Mouse (Mus musculus) forebrain, embryonic 11.5 days (tissue): ENCODE results near the gene Jmjd4. TPM values are rescaled to one million over a fixed set of nuclear protein-coding genes. Genes with fewer than 3 reads are reported as not detected.

Source experiments
- ATAC-seq: fragments of 200-750 bp; cut with Nextera tagmentation; replicated peaks from 2 replicates; pipeline ENCODE4 v1.8.0; 2017; ENCODE audit warnings: moderate TSS enrichment; ENCODE audit not compliant: low FRiP score
- DNase-seq: peaks from one replicate; pipeline ENCODE4 v3.0.0-alpha.2; 2017; ENCODE audit warnings: low spot score
- H3K27ac ChIP-seq: fragments of 300-500 bp; sonication (generic); 2 replicates; pipeline ENCODE4 v1.5.1; 2014; ENCODE audit warnings: low read depth, low read length
- H3K27me3 ChIP-seq: fragments of 300-500 bp; sonication (generic); 2 replicates; pipeline ENCODE4 v1.6.1; 2014; ENCODE audit warnings: mild to moderate bottlenecking, low read length, mixed read lengths; ENCODE audit not compliant: control insufficient read depth, insufficient read depth
- H3K36me3 ChIP-seq: fragments of 300-500 bp; sonication (generic); 2 replicates; pipeline ENCODE4 v1.6.1; 2014; ENCODE audit warnings: mild to moderate bottlenecking, low read length, moderate library complexity, mixed read lengths; ENCODE audit not compliant: control insufficient read depth, insufficient read depth
- H3K4me1 ChIP-seq: fragments of 300-500 bp; sonication (generic); replicated peaks from 2 replicates; pipeline ENCODE4 v1.6.1; 2014; ENCODE audit warnings: low read length, mixed read lengths; ENCODE audit not compliant: control insufficient read depth, insufficient read depth
- H3K4me2 ChIP-seq: fragments of 300-500 bp; sonication (generic); 2 replicates; pipeline ENCODE4 v1.6.1; 2014; ENCODE audit warnings: low read depth, mild to moderate bottlenecking, low read length, moderate library complexity, mixed read lengths; ENCODE audit not compliant: severe bottlenecking
- H3K4me3 ChIP-seq: fragments of 300-500 bp; sonication (generic); 2 replicates; pipeline ENCODE4 v1.5.1; 2014; ENCODE audit warnings: low read depth, low read length
- H3K9ac ChIP-seq: fragments of 300-500 bp; sonication (generic); 2 replicates; pipeline ENCODE4 v1.6.1; 2014; ENCODE audit warnings: low read length
- H3K9me3 ChIP-seq: fragments of 300-500 bp; sonication (generic); 2 replicates; pipeline ENCODE4 v1.6.1; 2016; ENCODE audit warnings: low read length, mixed read lengths; ENCODE audit not compliant: control insufficient read depth
- WGBS: fragments of 180-500 bp; shearing (Covaris S2); extraction: QIAGEN DNeasy Blood & Tissue Kit; methylation state at CpG from one replicate; pipeline ENCODE4 v1.1.7; 2014; 5-methylcytosine and 5-hydroxymethylcytosine counted together
- polyA plus RNA-seq: library from polyadenylated mRNA; unstranded; fragments of >200 nt; fragmentation: Nextera tagmentation; extraction: Ambion mirVana; gene quantifications from 2 replicates; pipeline ENCODE4 v1.2.1, GENCODE M21; 2014

Jmjd4 gene
- polyA plus RNA-seq, 1 experiment from 2014 or later = 20.5 TPM

- no peaks in the 10 kb centered on the region for H3K9me3 ChIP-seq
- no peaks in the 10 kb centered on the region for H3K27me3 ChIP-seq
- peak overlapping the region; percentile 71 for H3K4me2 ChIP-seq
- peak; percentile 75 for ATAC-seq
- no peak overlapping the region for H3K27ac ChIP-seq
- peaks cover 6% of the 10 kb centered on the region for H3K4me1 ChIP-seq
- peak; percentile 72 for DNase-seq
- H3K36me3 ChIP-seq = peaks cover under 1% of the 10 kb centered on the region
- peak overlapping the region; percentile 75 for H3K9ac ChIP-seq
- 1% methylated on average over 38 of the region's 38 CpGs for WGBS
- H3K4me3 ChIP-seq = peak overlapping the region; percentile 79
These were observed 456 bp downstream of the Jmjd4 start for GRCm38 (mm10) chr11:59450230-59450771.

GRCm38 (mm10) chr11:59451086-59451485 lies 1.2 kb downstream of the Jmjd4 start, which contains the start of gene Snap47:
TSS of gene Snap47 (minus strand) at chr11:59451186.
- H3K9ac ChIP-seq = peak within 1 kb of the TSS; percentile 75
- H3K4me2 ChIP-seq = peak within 1 kb of the TSS; percentile 71
- H3K36me3 ChIP-seq = peaks cover 7% of the 10 kb centered on the region
- H3K4me3 ChIP-seq = peak within 1 kb of the TSS; percentile 79
- H3K27ac ChIP-seq = no peak within 1 kb of the TSS
- peaks cover 6% of the 10 kb centered on the region for H3K4me1 ChIP-seq
- H3K9me3 ChIP-seq = no peaks in the 10 kb centered on the region
- ATAC-seq (no peak), DNase-seq (no peak)
- H3K27me3 ChIP-seq = no peaks in the 10 kb centered on the region
- WGBS = 88% methylated on average over 4 of the region's 4 CpGs

- Histone ChIP-seq H3K27me3 (no peaks in the 10 kb centered on the region), H3K4me2 (no peak overlapping the region), H3K4me1 (no peaks in the 10 kb centered on the region), H3K36me3 (peaks cover 7% of the 10 kb centered on the region), H3K4me3 (no peak overlapping the region), H3K9me3 (no peaks in the 10 kb centered on the region), H3K9ac (no peak overlapping the region), H3K27ac (no peak overlapping the region)
- DNase-seq (no peak), ATAC-seq (no peak)
- 100% methylated on average over 2 of the region's 2 CpGs for WGBS
These were observed 6.5 kb downstream of the Jmjd4 start for GRCm38 (mm10) chr11:59456346-59456745.

GRCm38 (mm10) chr11:59456891-59457290 lies 7.0 kb downstream of the Jmjd4 start:
- no peak overlapping the region for H3K27ac ChIP-seq
- no peaks in the 10 kb centered on the region for H3K27me3 ChIP-seq
- peaks cover 7% of the 10 kb centered on the region for H3K36me3 ChIP-seq
- H3K4me1 ChIP-seq = no peaks in the 10 kb centered on the region
- H3K9me3 ChIP-seq = no peaks in the 10 kb centered on the region
- H3K4me2 ChIP-seq = no peak overlapping the region
- ATAC-seq (no peak), DNase-seq (no peak)
- H3K9ac ChIP-seq = no peak overlapping the region
- WGBS = 85% methylated on average over 2 of the region's 2 CpGs
- no peak overlapping the region for H3K4me3 ChIP-seq

- Histone ChIP-seq H3K4me3 (no peak overlapping the region), H3K9ac (no peak overlapping the region), H3K27me3 (no peaks in the 10 kb centered on the region), H3K4me2 (no peak overlapping the region), H3K4me1 (no peaks in the 10 kb centered on the region), H3K27ac (no peak overlapping the region), H3K36me3 (peaks cover 26% of the 10 kb centered on the region), H3K9me3 (peaks cover 11% of the 10 kb centered on the region; the same call in 1 of the 2 replicates)
- DNase-seq (no peak), ATAC-seq (no peak)
- 61% methylated on average over 5 of the region's 5 CpGs for WGBS
These were observed 9.1 kb downstream of the Jmjd4 start for GRCm38 (mm10) chr11:59458973-59459372.

- Histone ChIP-seq H3K27ac (no peak overlapping the region), H3K36me3 (peaks cover 24% of the 10 kb centered on the region)
- no peak for ATAC-seq
These were observed 10.6 kb downstream of the Jmjd4 start for GRCm38 (mm10) chr11:59460459-59460858.

GRCm38 (mm10) chr11:59471413-59472325 lies 21.8 kb downstream of the Jmjd4 start:
- DNase-seq (no peak), ATAC-seq (peak; percentile 63)
- peak overlapping the region; percentile 54 for H3K4me2 ChIP-seq

More at GRCm38 (mm10) chr11:59460459-59460858, 10.6 kb downstream of the Jmjd4 start:
- Histone ChIP-seq H3K27me3 (no peaks in the 10 kb centered on the region), H3K9ac (no peak overlapping the region), H3K4me3 (no peak overlapping the region), H3K9me3 (peaks cover 14% of the 10 kb centered on the region; the same call in 1 of the 2 replicates), H3K4me1 (no peaks in the 10 kb centered on the region), H3K4me2 (no peak overlapping the region)
- no peak for DNase-seq
- 94% methylated on average over 2 of the region's 2 CpGs for WGBS

GRCm38 (mm10) chr11:59472326-59472677 lies 22.5 kb downstream of the Jmjd4 start, which contains the start of gene Zfp867:
TSS of gene Zfp867 (minus strand) at chr11:59472474.
- Histone ChIP-seq H3K9ac (peak within 1 kb of the TSS; percentile 79), H3K9me3 (no peaks in the 10 kb centered on the region), H3K4me2 (peak within 1 kb of the TSS; percentile 54), H3K27me3 (no peaks in the 10 kb centered on the region), H3K36me3 (no peaks in the 10 kb centered on the region), H3K27ac (peak within 1 kb of the TSS; percentile 47; the same call in 1 of the 2 replicates), H3K4me3 (peak within 1 kb of the TSS; percentile 80), H3K4me1 (peaks cover 4% of the 10 kb centered on the region; the same call in 1 of the 2 replicates)
- ATAC-seq = peak; percentile 88
- 1% methylated on average over 19 of the region's 19 CpGs for WGBS
- DNase-seq = peak; percentile 92

More at GRCm38 (mm10) chr11:59471413-59472325, 21.8 kb downstream of the Jmjd4 start:
- Histone ChIP-seq H3K27ac (peak overlapping the region; percentile 47; the same call in 1 of the 2 replicates), H3K27me3 (no peaks in the 10 kb centered on the region), H3K4me1 (peaks cover 4% of the 10 kb centered on the region; the same call in 1 of the 2 replicates), H3K9ac (peak overlapping the region; percentile 79), H3K9me3 (no peaks in the 10 kb centered on the region), H3K36me3 (no peaks in the 10 kb centered on the region), H3K4me3 (peak overlapping the region; percentile 80)
- WGBS = 7% methylated on average over 37 of the region's 37 CpGs
